Comparison of ENCODE assay signal across 8 mouse cellular contexts in the genomic region with DNA sequence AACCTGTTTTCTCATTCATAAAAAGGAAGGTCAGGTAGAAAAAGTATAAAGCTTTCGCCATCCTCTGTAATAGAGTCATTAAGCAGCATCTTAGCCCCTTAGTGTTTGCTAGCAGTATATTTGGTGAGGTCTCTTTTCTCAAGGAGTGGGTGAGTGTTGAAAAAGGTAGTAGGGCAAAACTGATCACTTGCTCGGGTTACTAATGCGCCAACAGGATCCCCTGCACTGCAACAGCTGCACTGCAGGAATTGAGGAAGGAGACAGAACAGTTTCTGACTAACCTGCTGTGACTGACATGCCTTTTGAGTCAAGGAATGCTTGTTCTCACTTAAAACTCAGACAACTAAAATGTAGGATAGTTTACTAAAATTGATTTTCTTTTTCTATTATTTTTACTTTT. TPM values are rescaled to one million over a fixed set of nuclear protein-coding genes. Genes with fewer than 3 reads are reported as not detected.
DNase-seq lines count a peak whose midpoint lies in the region; ATAC-seq and TF ChIP-seq lines count a peak whose summit lies in the region.

No protein-coding gene starts in this region.

- DNase-seq in 416B (ENCODE audit: low read depth) = peak; percentile 48
- no peak for DNase-seq in liver, embryonic 14.5 days (ENCODE audit: low read depth in 3 of 3, low spot score in 3 of 3)
- DNase-seq in ovary, postnatal 10 days (ENCODE audit: low spot score) = no peak
- no peak for DNase-seq in right cerebral cortex, postnatal 25 days
- DNase-seq in lung, postnatal 36 days = no peak

- peak overlapping the region; percentile 84 for H3K4me2 ChIP-seq in forebrain, embryonic 15.5 days (replicated peaks)
- peak overlapping the region; percentile 95 for H3K4me2 ChIP-seq in liver, embryonic 14.5 days (ENCODE audit: low read depth)

- ATAC-seq in erythroblast, adult 5-6 weeks (replicated peaks; ENCODE audit: low FRiP score, poor library complexity, severe bottlenecking) = no peak
- ATAC-seq in forebrain, embryonic 15.5 days (replicated peaks) = no peak
- ATAC-seq in liver, embryonic 14.5 days (ENCODE audit: insufficient read depth) = no peak

- no peaks in the 10 kb centered on the region for H3K9me3 ChIP-seq in erythroblast, embryonic 14.5 days (ENCODE audit: control insufficient read depth, low read length)
- no peaks in the 10 kb centered on the region for H3K9me3 ChIP-seq in forebrain, embryonic 15.5 days
- no peaks in the 10 kb centered on the region for H3K9me3 ChIP-seq in liver, embryonic 14.5 days (ENCODE audit: control insufficient read depth, low read length)

- no peak for TF ChIP-seq EP300 in liver, embryonic 14.5 days (IDR thresholded peaks at IDR 0.05; ENCODE audit: low read depth)

- peaks cover 61% of the 10 kb centered on the region for H3K4me1 ChIP-seq in erythroblast, embryonic 14.5 days (ENCODE audit: control insufficient read depth)
- peaks cover 55% of the 10 kb centered on the region for H3K4me1 ChIP-seq in forebrain, embryonic 15.5 days
- H3K4me1 ChIP-seq in liver, embryonic 14.5 days (replicated peaks; ENCODE audit: control insufficient read depth in 2 of 2, insufficient read depth in 2 of 2, low read length in 1 of 2) = peaks cover 21 to 23% of the 10 kb centered on the region in 2 experiments

- 0 out of 2 replicates have a peak overlapping the region, but pooled peaks have one; percentile 2 for H3K27ac ChIP-seq in forebrain, embryonic 15.5 days (replicated peaks)
- H3K27ac ChIP-seq in liver, embryonic 14.5 days = peak overlapping the region; percentile 17

- peaks cover 51% of the 10 kb centered on the region for H3K36me3 ChIP-seq in erythroblast, embryonic 14.5 days (ENCODE audit: control insufficient read depth)
- H3K36me3 ChIP-seq in forebrain, embryonic 15.5 days = no peaks in the 10 kb centered on the region
- H3K36me3 ChIP-seq in liver, embryonic 14.5 days (replicated peaks; ENCODE audit: control insufficient read depth, insufficient read depth, low read depth) = peaks cover 4% of the 10 kb centered on the region

- peak overlapping the region; percentile 100 for H3K9ac ChIP-seq in forebrain, embryonic 15.5 days (replicated peaks)
- peak overlapping the region; percentile 99 for H3K9ac ChIP-seq in liver, embryonic 14.5 days (replicated peaks)

- no peak for TF ChIP-seq CTCF in liver, embryonic 14.5 days (IDR thresholded peaks at IDR 0.05; ENCODE audit: low read depth)

- peak overlapping the region; percentile 99 for H3K4me3 ChIP-seq in erythroblast, embryonic 14.5 days (replicated peaks)
- H3K4me3 ChIP-seq in forebrain, embryonic 15.5 days = peak overlapping the region; percentile 90
- peak overlapping the region; percentile 86 to 87 for H3K4me3 ChIP-seq in liver, embryonic 14.5 days (ENCODE audit: insufficient read depth in 1 of 2, low read depth in 2 of 2, low read length in 2 of 2)

- 30% methylated on average over 3 of the region's 3 CpGs for WGBS in forebrain, embryonic 15.5 days
- WGBS in liver, embryonic 14.5 days (ENCODE audit: insufficient replicate concordance) = 24% methylated on average over 3 of the region's 3 CpGs

- H3K27me3 ChIP-seq in erythroblast, embryonic 14.5 days (ENCODE audit: control insufficient read depth) = no peaks in the 10 kb centered on the region
- no peaks in the 10 kb centered on the region for H3K27me3 ChIP-seq in forebrain, embryonic 15.5 days
- no peaks in the 10 kb centered on the region for H3K27me3 ChIP-seq in liver, embryonic 14.5 days (ENCODE audit: control insufficient read depth, insufficient read depth, low read length)

RNA-seq across cellular contexts. Expression of gene Srsf4, which starts 1.8 kb away (rescaled TPM):
- polyA plus RNA-seq in erythroblast, embryonic 14.5 days (2012) = 37.6 and 42.6 TPM in 2 replicates
- total RNA-seq in erythroblast, adult 5-6 weeks (2015; ENCODE audit: low replicate concordance) = 20.9 and 23.6 TPM in 2 replicates
- total RNA-seq in erythroblast, adult 5-6 weeks (2017; ENCODE audit: low replicate concordance) = 45.2 and 61.6 TPM in 2 replicates
- 154 and 159 TPM in 2 replicates for polyA plus RNA-seq in forebrain, embryonic 15.5 days (2015; fragmentation: Nextera tagmentation; extraction: Ambion mirVana)
- polyA plus RNA-seq in liver, embryonic 14.5 days (2012; rRNA removed) = 35.3 and 43.4 TPM in 2 replicates
- 45.3 and 55.7 TPM in 2 replicates for polyA plus RNA-seq in liver, embryonic 14.5 days (2014; fragmentation: Nextera tagmentation; extraction: Ambion mirVana)

RNA-seq across cellular contexts. Expression of gene Mecr, which starts 32.0 kb away (rescaled TPM):
- polyA plus RNA-seq in erythroblast, embryonic 14.5 days (2012) = 1.8 and 2.4 TPM in 2 replicates
- 6.7 and 11.1 TPM in 2 replicates for total RNA-seq in erythroblast, adult 5-6 weeks (2015; ENCODE audit: low replicate concordance)
- total RNA-seq in erythroblast, adult 5-6 weeks (2017; ENCODE audit: low replicate concordance) = 6.4 and 10.3 TPM in 2 replicates
- polyA plus RNA-seq in forebrain, embryonic 15.5 days (2015; fragmentation: Nextera tagmentation; extraction: Ambion mirVana) = 40.2 and 41.2 TPM in 2 replicates
- 21.8 and 23.8 TPM in 2 replicates for polyA plus RNA-seq in liver, embryonic 14.5 days (2012; rRNA removed)
- 31.6 and 36.8 TPM in 2 replicates for polyA plus RNA-seq in liver, embryonic 14.5 days (2014; fragmentation: Nextera tagmentation; extraction: Ambion mirVana)

RNA-seq across cellular contexts. Expression of gene Ptpru, which starts 37.2 kb away (rescaled TPM):
- 0.50 and 0.55 TPM in 2 replicates for polyA plus RNA-seq in erythroblast, embryonic 14.5 days (2012)
- 0.19 and 5.9 TPM in 2 replicates for total RNA-seq in erythroblast, adult 5-6 weeks (2015; ENCODE audit: low replicate concordance)
- 0.56 and 3.2 TPM in 2 replicates for total RNA-seq in erythroblast, adult 5-6 weeks (2017; ENCODE audit: low replicate concordance)
- polyA plus RNA-seq in forebrain, embryonic 15.5 days (2015; fragmentation: Nextera tagmentation; extraction: Ambion mirVana) = 23.9 and 25.2 TPM in 2 replicates
- 1.7 and 2.0 TPM in 2 replicates for polyA plus RNA-seq in liver, embryonic 14.5 days (2012; rRNA removed)
- 2.8 and 3.0 TPM in 2 replicates for polyA plus RNA-seq in liver, embryonic 14.5 days (2014; fragmentation: Nextera tagmentation; extraction: Ambion mirVana)

RNA-seq across cellular contexts. Expression of gene Tmem200b, which starts 46.3 kb away (rescaled TPM):
- polyA plus RNA-seq in erythroblast, embryonic 14.5 days (2012) = not detected in 2 replicates
- not detected in 2 replicates for total RNA-seq in erythroblast, adult 5-6 weeks (2015; ENCODE audit: low replicate concordance)
- 2.0 TPM in 1 of 2 replicates, not detected in the other for total RNA-seq in erythroblast, adult 5-6 weeks (2017; ENCODE audit: low replicate concordance)
- polyA plus RNA-seq in forebrain, embryonic 15.5 days (2015; fragmentation: Nextera tagmentation; extraction: Ambion mirVana) = 0.17 and 0.22 TPM in 2 replicates
- polyA plus RNA-seq in liver, embryonic 14.5 days (2012; rRNA removed) = 0.56 and 0.67 TPM in 2 replicates
- 0.06 and 0.10 TPM in 2 replicates for polyA plus RNA-seq in liver, embryonic 14.5 days (2014; fragmentation: Nextera tagmentation; extraction: Ambion mirVana)
